Mouse (Mus musculus): ENCODE results near the gene Llgl2. TPM values are rescaled to one million over a fixed set of nuclear protein-coding genes. Genes with fewer than 3 reads are reported as not detected.
A peak's percentile ranks its signal among the peaks of the same experiment; 100 is the strongest.

Gene Llgl2
- polyA plus RNA-seq, 1 experiment from 2014 or later, result 31.9 TPM

DNA sequence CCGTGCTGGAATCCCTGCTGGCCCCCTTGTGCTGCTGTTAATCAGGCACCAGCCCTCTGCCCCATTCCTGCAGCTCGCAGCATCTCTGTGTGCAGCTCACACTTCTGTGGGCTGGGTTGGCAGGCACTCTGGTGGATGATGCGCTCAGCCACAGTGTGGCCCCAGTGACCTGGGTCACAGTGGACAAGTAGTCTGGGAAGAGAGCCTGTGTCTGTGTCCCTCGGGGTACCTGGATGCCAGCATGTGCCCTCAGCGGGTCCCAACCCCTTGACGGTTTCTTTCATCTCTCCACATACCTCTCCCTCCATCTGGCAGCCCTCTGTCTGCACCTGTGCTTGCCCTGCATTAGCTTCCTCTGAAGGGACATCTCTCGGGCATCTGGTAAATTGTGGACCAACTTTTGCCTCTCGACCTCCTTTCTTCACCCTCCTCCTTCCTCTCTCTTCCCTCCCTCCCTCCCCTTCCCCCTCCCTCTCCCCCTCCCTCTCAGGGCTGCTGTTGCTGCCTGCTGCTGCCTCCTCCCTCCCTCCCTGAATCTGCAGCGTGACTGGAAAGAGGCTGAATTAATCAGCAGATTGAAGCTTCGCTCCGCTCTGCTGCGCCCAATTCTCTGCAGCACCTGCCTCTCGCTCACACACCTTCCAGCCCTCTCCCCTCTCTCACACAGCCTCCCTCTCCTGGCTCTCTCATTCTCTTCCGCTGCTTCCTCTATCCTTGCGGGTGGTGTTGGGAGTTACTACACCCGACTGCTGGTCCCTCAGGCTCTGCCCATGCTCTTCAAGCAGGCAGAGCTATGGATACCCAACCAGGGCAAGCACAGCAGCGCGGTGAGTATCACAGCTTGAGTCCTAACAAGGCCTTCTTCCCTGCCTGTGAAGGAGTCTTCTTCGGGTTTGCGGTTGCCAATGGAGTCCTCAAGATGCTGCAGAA is 43.4 kb upstream of the Llgl2 start:
- 31% methylated on average over 20 of the region's 20 CpGs for WGBS
- no peak overlapping the region for H3K4me3 ChIP-seq (ENCODE audit: low read depth, low read length)

DNA sequence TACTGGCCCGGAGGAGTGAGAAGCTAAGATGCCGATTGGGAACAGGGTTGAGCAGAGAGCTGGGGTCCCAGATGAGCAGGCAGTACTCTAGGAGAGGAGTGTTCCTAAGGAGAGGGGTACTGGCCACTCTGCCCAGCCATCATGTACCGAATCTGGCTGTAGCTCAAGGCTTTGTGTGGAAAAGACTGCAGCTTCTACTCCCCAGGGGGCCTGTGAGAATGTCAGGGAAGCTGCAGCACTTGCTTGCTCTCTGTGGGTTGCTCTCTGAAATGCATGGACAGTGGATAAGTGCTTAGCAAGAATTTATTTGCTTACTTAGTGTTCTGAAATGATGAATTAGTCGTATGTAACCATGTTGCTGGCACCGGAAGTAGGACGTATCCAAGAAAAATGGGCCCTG is 37.4 kb upstream of the Llgl2 start:
- no peak for TF ChIP-seq CTCF (IDR thresholded peaks at IDR 0.05; ENCODE audit: low read depth)
- ATAC-seq (ENCODE audit: insufficient read depth) (no peak), DNase-seq (no peak)
- Histone ChIP-seq H3K9ac (no peak overlapping the region), H3K36me3 (ENCODE audit: insufficient read depth) (peaks cover 50% of the 10 kb centered on the region), H3K4me1 (ENCODE audit: insufficient read depth) (no peaks in the 10 kb centered on the region), H3K9me3 (ENCODE audit: low read depth, low read length) (no peaks in the 10 kb centered on the region), H3K4me3 (ENCODE audit: low read depth, low read length) (no peak overlapping the region), H3K27me3 (ENCODE audit: insufficient read depth, low read length) (no peaks in the 10 kb centered on the region), H3K4me2 (no peak overlapping the region), H3K27ac (ENCODE audit: low read depth) (no peak overlapping the region)
- 63% methylated on average over 6 of the region's 6 CpGs for WGBS

More for the DNA sequence above, 43.4 kb upstream of the Llgl2 start:
- no peak for DNase-seq
- Histone ChIP-seq H3K27ac (ENCODE audit: low read depth) (peak overlapping the region; percentile 67; the same call in 1 of the 2 replicates), H3K9me3 (ENCODE audit: low read depth, low read length) (no peaks in the 10 kb centered on the region), H3K27me3 (ENCODE audit: insufficient read depth, low read length) (no peaks in the 10 kb centered on the region), H3K4me2 (no peak overlapping the region), H3K9ac (no peak overlapping the region), H3K36me3 (ENCODE audit: insufficient read depth) (peaks cover 4% of the 10 kb centered on the region; the same call in 1 of the 2 replicates), H3K4me1 (ENCODE audit: insufficient read depth) (peaks cover 20% of the 10 kb centered on the region)
- ATAC-seq (ENCODE audit: insufficient read depth), result no peak
- TF ChIP-seq CTCF (IDR thresholded peaks at IDR 0.05; ENCODE audit: low read depth), result no peak

DNA sequence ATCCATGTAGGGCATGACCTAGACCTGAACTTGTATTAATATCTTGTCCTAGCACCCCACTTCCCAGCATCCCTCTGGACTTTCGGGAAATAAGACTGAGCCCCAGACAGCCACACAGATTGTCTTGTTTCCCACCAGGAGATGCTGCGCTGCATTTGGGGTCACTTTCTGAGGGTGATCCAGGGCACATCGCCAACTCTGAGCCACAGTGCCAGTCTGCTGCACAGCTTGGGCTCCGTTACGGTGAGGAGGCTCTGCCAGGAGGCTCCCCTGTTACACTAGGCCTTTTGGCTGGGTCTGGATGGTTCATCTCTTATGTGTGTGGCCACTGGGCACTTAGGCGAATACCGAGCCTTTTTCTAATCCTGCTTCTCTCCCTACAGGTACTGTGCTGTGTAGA is 34.1 kb upstream of the Llgl2 start:
- Histone ChIP-seq H3K36me3 (ENCODE audit: insufficient read depth) (peaks cover 79% of the 10 kb centered on the region), H3K9ac (no peak overlapping the region), H3K27ac (ENCODE audit: low read depth) (no peak overlapping the region), H3K9me3 (ENCODE audit: low read depth, low read length) (no peaks in the 10 kb centered on the region), H3K27me3 (ENCODE audit: insufficient read depth, low read length) (no peaks in the 10 kb centered on the region), H3K4me1 (ENCODE audit: insufficient read depth) (no peaks in the 10 kb centered on the region), H3K4me2 (no peak overlapping the region), H3K4me3 (ENCODE audit: low read depth, low read length) (no peak overlapping the region)
- TF ChIP-seq CTCF (IDR thresholded peaks at IDR 0.05; ENCODE audit: low read depth), result no peak
- 95% methylated on average over 7 of the region's 7 CpGs for WGBS
- DNase-seq (no peak), ATAC-seq (ENCODE audit: insufficient read depth) (no peak)

DNA sequence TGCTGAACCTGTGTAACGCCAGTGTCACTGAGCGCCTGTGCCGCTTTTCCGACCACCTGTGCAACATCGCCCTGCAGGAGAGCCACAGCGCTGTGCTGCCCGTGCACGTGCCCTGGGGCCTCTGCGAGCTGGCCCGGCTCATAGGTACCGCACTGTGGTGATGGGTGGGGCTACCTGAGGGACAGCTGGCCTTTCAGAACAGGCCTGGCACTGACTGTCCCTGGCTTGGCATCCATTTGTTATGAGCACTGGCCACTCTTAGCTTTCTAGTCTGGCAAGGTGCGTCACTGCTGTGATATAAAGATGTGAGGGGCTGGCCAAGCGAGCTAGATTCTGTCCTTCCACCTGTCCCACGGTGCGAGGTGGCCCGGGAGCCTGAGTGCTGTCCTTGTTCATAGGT is 31.9 kb upstream of the Llgl2 start:
- WGBS, result 91% methylated on average over 16 of the region's 16 CpGs
- Histone ChIP-seq H3K27me3 (ENCODE audit: insufficient read depth, low read length) (no peaks in the 10 kb centered on the region), H3K4me2 (no peak overlapping the region), H3K9ac (no peak overlapping the region), H3K4me3 (ENCODE audit: low read depth, low read length) (no peak overlapping the region), H3K9me3 (ENCODE audit: low read depth, low read length) (no peaks in the 10 kb centered on the region), H3K27ac (ENCODE audit: low read depth) (no peak overlapping the region), H3K36me3 (ENCODE audit: insufficient read depth) (peaks cover 92% of the 10 kb centered on the region), H3K4me1 (ENCODE audit: insufficient read depth) (no peaks in the 10 kb centered on the region)
- DNase-seq, result no peak
- ATAC-seq (ENCODE audit: insufficient read depth), result no peak
- no peak for TF ChIP-seq CTCF (IDR thresholded peaks at IDR 0.05; ENCODE audit: low read depth)

DNA sequence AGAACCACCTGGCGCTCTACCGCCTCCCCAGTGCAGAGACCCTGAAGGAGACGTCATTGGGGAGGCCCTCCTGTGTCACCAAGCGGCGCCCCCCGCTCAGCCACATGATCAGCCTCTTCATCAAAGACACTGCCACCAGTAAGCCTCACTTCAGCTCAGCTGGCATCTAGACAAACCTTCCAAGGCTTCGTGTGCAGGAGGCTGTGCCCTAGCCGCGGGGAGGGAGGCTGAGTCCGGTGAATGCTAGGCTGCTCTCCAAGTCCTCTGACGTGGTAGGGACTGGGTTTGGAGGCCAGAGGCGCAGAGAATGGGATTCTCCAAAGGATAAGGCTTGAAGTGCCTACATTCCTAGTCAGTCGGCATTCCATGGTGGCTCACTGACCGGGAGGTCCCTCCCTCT is 31.5 kb upstream of the Llgl2 start:
- TF ChIP-seq CTCF (IDR thresholded peaks at IDR 0.05; ENCODE audit: low read depth), result no peak
- Histone ChIP-seq H3K4me1 (ENCODE audit: insufficient read depth) (no peaks in the 10 kb centered on the region), H3K4me3 (ENCODE audit: low read depth, low read length) (no peak overlapping the region), H3K36me3 (ENCODE audit: insufficient read depth) (peaks cover 93% of the 10 kb centered on the region), H3K9me3 (ENCODE audit: low read depth, low read length) (no peaks in the 10 kb centered on the region), H3K4me2 (no peak overlapping the region), H3K27ac (ENCODE audit: low read depth) (no peak overlapping the region), H3K9ac (no peak overlapping the region), H3K27me3 (ENCODE audit: insufficient read depth, low read length) (no peaks in the 10 kb centered on the region)
- DNase-seq (no peak), ATAC-seq (ENCODE audit: insufficient read depth) (no peak)
- 83% methylated on average over 14 of the region's 14 CpGs for WGBS

DNA sequence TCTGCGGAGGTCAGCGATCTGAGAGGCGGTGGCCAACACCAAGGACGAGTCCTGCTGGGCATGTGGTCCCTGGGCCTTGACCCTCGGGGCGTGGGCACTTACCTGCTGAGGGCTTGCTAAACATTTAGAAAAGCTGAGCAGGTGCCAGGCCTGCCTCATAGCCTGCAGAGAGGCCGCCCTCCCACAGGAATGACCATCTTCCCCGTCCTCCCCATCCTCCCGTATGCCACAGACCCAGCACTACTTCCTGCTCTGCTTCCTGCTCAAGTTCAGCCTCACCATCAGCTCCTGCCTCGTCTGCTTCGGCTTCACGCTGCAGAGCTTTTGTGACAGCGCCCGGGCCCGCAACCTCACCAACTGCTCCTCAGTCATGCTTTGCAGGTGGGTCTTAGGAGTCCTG is 27.0 kb upstream of the Llgl2 start:
- DNase-seq, result no peak
- Histone ChIP-seq H3K4me2 (no peak overlapping the region), H3K27me3 (ENCODE audit: insufficient read depth, low read length) (no peaks in the 10 kb centered on the region), H3K9me3 (ENCODE audit: low read depth, low read length) (no peaks in the 10 kb centered on the region), H3K27ac (ENCODE audit: low read depth) (no peak overlapping the region), H3K9ac (no peak overlapping the region), H3K4me3 (ENCODE audit: low read depth, low read length) (no peak overlapping the region), H3K36me3 (ENCODE audit: insufficient read depth) (peaks cover 98% of the 10 kb centered on the region), H3K4me1 (ENCODE audit: insufficient read depth) (no peaks in the 10 kb centered on the region)
- WGBS, result 70% methylated on average over 15 of the region's 15 CpGs
- ATAC-seq (ENCODE audit: insufficient read depth), result no peak
- TF ChIP-seq CTCF (IDR thresholded peaks at IDR 0.05; ENCODE audit: low read depth), result no peak

DNA sequence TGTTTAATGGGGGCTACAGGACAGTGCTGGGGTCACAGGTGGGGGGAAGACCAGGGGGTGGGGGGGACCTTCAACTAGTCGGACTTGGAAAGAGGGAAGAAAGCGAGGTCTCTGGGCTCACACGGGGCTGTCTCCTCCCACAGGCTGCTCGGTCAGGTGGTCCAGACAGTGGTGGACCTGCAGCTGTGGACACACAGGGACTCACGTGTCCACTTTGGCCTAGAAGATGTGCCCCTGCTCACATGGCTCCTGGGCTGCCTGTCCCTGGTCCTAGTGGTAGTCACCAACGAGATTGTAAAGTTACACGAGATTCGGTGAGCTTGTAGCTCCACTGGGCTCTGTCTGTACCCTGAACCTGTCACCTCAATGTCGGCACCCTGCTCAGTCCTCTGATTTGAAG is 26.2 kb upstream of the Llgl2 start:
- Histone ChIP-seq H3K27me3 (ENCODE audit: insufficient read depth, low read length) (no peaks in the 10 kb centered on the region), H3K27ac (ENCODE audit: low read depth) (no peak overlapping the region), H3K9ac (no peak overlapping the region), H3K4me2 (no peak overlapping the region), H3K4me3 (ENCODE audit: low read depth, low read length) (no peak overlapping the region), H3K4me1 (ENCODE audit: insufficient read depth) (no peaks in the 10 kb centered on the region), H3K9me3 (ENCODE audit: low read depth, low read length) (no peaks in the 10 kb centered on the region), H3K36me3 (ENCODE audit: insufficient read depth) (peaks cover 98% of the 10 kb centered on the region)
- WGBS, result 74% methylated on average over 9 of the region's 9 CpGs
- no peak for ATAC-seq (ENCODE audit: insufficient read depth)
- no peak for TF ChIP-seq CTCF (IDR thresholded peaks at IDR 0.05; ENCODE audit: low read depth)
- no peak for DNase-seq

Data from lung, embryonic 14.5 days (tissue).